Mouse (Mus musculus): ENCODE data around the gene Tesk2.

The Tesk2 gene

DNA sequence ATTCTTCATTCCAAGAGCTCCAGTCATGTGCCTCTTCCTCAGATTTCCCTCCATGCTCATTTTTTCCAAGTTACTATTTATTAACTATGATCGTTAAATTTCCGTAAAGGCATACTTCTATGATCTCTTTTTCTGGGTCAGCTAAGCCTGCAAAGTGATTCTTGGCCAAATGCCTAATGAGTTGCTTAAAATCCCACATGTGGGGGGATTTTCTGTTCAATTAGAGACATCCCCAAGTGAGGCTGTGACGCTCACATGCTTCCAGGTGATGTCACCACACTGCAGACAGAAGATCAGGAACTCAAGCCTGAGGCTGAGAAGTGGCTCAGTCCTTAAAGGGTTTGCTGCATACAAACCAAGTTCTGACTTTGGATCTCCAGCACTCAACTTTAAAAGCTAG lies 129.2 kb downstream of the Tesk2 start:
- DNase-seq (ENCODE audit: low read depth, low spot score), result no peak

DNA sequence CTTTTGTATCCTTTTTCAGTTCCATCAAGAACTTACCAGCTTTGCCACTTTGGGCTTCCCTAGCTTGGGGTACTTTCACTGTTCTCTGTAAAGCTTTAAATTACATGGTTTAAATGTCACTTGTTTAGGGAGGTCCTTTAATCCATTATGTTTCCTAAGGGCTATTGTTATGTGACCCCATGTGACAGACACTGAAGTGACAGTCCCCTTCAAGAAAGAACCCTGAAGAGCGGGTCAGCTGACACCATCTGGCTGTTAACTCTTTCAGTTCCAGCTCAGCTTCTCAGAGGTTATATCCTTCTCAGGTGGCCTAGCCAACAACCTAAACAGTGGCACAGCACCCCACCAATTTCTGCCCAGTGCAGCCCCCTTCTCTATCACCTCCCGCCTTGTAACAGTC lies 133.5 kb downstream of the Tesk2 start:
- DNase-seq (ENCODE audit: low read depth, low spot score), result no peak

Measured in A20 (cell line).